ENCODE assay signal across 25 mouse cellular contexts in the genomic region with DNA sequence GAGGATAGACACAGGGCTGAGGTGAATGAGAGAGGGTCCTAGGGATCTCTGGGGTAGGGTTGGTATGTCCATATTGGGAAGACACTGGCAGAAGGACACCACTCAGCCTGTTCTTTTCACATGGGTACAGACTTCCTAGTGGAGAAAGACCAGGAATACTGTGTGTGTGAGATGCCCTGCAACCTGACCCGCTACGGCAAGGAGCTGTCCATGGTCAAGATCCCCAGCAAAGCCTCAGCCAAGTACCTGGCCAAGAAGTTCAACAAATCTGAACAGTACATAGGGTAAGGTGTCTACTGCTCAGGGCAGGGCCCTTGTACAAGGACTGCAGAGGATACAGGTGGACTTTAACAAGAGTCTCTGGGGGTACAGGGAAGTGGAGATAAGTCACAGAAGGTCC. TPM values are rescaled to one million over a fixed set of nuclear protein-coding genes. Genes with fewer than 3 reads are reported as not detected.
DNase-seq lines count a peak whose midpoint lies in the region; ATAC-seq and TF ChIP-seq lines count a peak whose summit lies in the region.
"Had no signal": no experiment of that assay in that cellular context is flagged by ENCODE, and none has a peak within 500 bp of the region (broad histone marks: within the 10 kb centered on the region; RNA-seq: fewer than 3 reads in every experiment).

No protein-coding gene starts in this region.

- no peak for TF ChIP-seq CTCF in gastrocnemius, adult 2 months (IDR thresholded peaks at IDR 0.05)

- H3K4me3 ChIP-seq in limb, embryonic 11.5 days (ENCODE audit: low read depth, low read length), result no peak overlapping the region
- no peak overlapping the region for H3K4me3 ChIP-seq in limb, embryonic 10.5 days
- no peak overlapping the region for H3K4me3 ChIP-seq in gastrocnemius, adult 2 months
- H3K4me3 ChIP-seq: forebrain, embryonic 13.5 days; heart, embryonic 12.5 days; hindbrain, embryonic 15.5 days had no signal

- intact Hi-C loops in gastrocnemius, adult 2 months (cut with DNase I), result no loop called here

- no peak overlapping the region for H3K9ac ChIP-seq in limb, embryonic 11.5 days (ENCODE audit: low read length)
- H3K9ac ChIP-seq: forebrain, embryonic 13.5 days; heart, embryonic 12.5 days; hindbrain, embryonic 15.5 days had no signal

- DNase-seq in embryo, embryonic 10 days (ENCODE audit: low spot score), result peak; percentile 52
- DNase-seq in embryo, embryonic 10.5 days (ENCODE audit: low spot score), result no peak
- DNase-seq in limb, embryonic 11.5 days (ENCODE audit: low spot score), result peak; percentile 51
- DNase-seq in limb, embryonic 10.5 days (ENCODE audit: low spot score), result no peak
- DNase-seq in forelimb bud, embryonic 11.5 days (ENCODE audit: low read depth, low spot score), result peak; percentile 38
- DNase-seq in gastrocnemius, adult 2 months, result no peak
- DNase-seq in right cerebral cortex, postnatal 10 days (ENCODE audit: low spot score in 2 of 2), result no peak
- DNase-seq: adrenal gland, adult 2 months; adrenal gland, postnatal 36 days; B cell, adult 2 months; cerebellum, adult 2 months; cerebellum, postnatal 10 days; gastrocnemius, postnatal 14 days; heart, postnatal 36 days had no signal

- H3K27ac ChIP-seq in limb, embryonic 11.5 days (replicated peaks; ENCODE audit: low read depth, low read length), result no peak overlapping the region
- H3K27ac ChIP-seq in limb, embryonic 10.5 days, result no peak overlapping the region
- no peak overlapping the region for H3K27ac ChIP-seq in gastrocnemius, adult 2 months
- H3K27ac ChIP-seq: forebrain, embryonic 13.5 days; hindbrain, embryonic 15.5 days had no signal

- 0 out of 2 replicates have a peak, but pooled peaks cover 3% of the 10 kb centered on the region for H3K4me1 ChIP-seq in limb, embryonic 11.5 days (ENCODE audit: control insufficient read depth, insufficient read depth, low read length)
- H3K4me1 ChIP-seq in limb, embryonic 10.5 days, result peaks cover 9% of the 10 kb centered on the region

- no peak for ATAC-seq in limb, embryonic 11.5 days (ENCODE audit: insufficient number of reproducible peaks, low FRiP score, low TSS enrichment, low read depth)
- ATAC-seq: CD4-positive, CD25-positive, alpha-beta regulatory T cell, adult 4 months; forebrain, embryonic 13.5 days; intestine, embryonic 16.5 days; Patski had no signal

- H3K4me2 ChIP-seq in limb, embryonic 11.5 days (ENCODE audit: low read depth, severe bottlenecking), result no peak overlapping the region
- H3K4me2 ChIP-seq: forebrain, embryonic 13.5 days; heart, embryonic 12.5 days; hindbrain, embryonic 15.5 days had no signal

- no peaks in the 10 kb centered on the region for H3K36me3 ChIP-seq in limb, embryonic 11.5 days (ENCODE audit: control insufficient read depth, insufficient read depth, low read length)
- no peaks in the 10 kb centered on the region for H3K36me3 ChIP-seq in limb, embryonic 10.5 days
- H3K36me3 ChIP-seq: G1E; heart, embryonic 12.5 days had no signal

- 29% methylated on average over 2 of the region's 2 CpGs for WGBS in limb, embryonic 11.5 days
- 15% methylated on average over 2 of the region's 2 CpGs for WGBS in limb, embryonic 10.5 days

- no peaks in the 10 kb centered on the region for H3K9me3 ChIP-seq in limb, embryonic 11.5 days (ENCODE audit: control insufficient read depth, low read length)
- H3K9me3 ChIP-seq in limb, embryonic 10.5 days (replicated peaks), result no peaks in the 10 kb centered on the region
- H3K9me3 ChIP-seq: forebrain, embryonic 13.5 days; G1E; heart, embryonic 12.5 days; hindbrain, embryonic 15.5 days had no signal

- H3K27me3 ChIP-seq in limb, embryonic 11.5 days (ENCODE audit: control insufficient read depth, insufficient read depth, low read length), result peaks cover 4% of the 10 kb centered on the region; the same call in 1 of the 2 replicates
- peaks cover 44% of the 10 kb centered on the region for H3K27me3 ChIP-seq in limb, embryonic 10.5 days (ENCODE audit: low read depth, poor library complexity, severe bottlenecking)
- H3K27me3 ChIP-seq: hindbrain, embryonic 15.5 days; Patski had no signal

RNA-seq across cellular contexts. Expression of a gene that starts 4.6 kb away (rescaled TPM):
- 80.6 and 83.8 TPM in 2 replicates for polyA plus RNA-seq in limb, embryonic 11.5 days (2014; fragmentation: Nextera tagmentation; extraction: Ambion mirVana)
- polyA plus RNA-seq in limb, embryonic 10.5 days (2016; fragmentation: Nextera tagmentation; extraction: Ambion mirVana), result 84.0 and 85.8 TPM in 2 replicates
- total RNA-seq in gastrocnemius, adult 2 months (2021), result 1 to 10 TPM; 6.9 to 7.2 TPM

RNA-seq across cellular contexts. Expression of a gene that starts 8.0 kb away (rescaled TPM):
- not detected in 2 replicates for polyA plus RNA-seq in limb, embryonic 11.5 days (2014; fragmentation: Nextera tagmentation; extraction: Ambion mirVana)
- polyA plus RNA-seq in limb, embryonic 10.5 days (2016; fragmentation: Nextera tagmentation; extraction: Ambion mirVana), result not detected in 2 replicates
- 1 to 10 TPM in 1 of 2 experiments, not detected in 1; 1.0 TPM for total RNA-seq in gastrocnemius, adult 2 months (2021)
- polyA plus RNA-seq: CD4-positive, CD25-positive, alpha-beta regulatory T cell, adult 4 months; cerebellum, adult 2 months; embryonic facial prominence, embryonic 14.5 days; forebrain, embryonic 13.5 days; gonadal fat pad, adult 2 months; heart, embryonic 12.5 days; heart, embryonic 16.5 days; hindbrain, embryonic 11.5 days; hindbrain, embryonic 15.5 days; intestine, embryonic 16.5 days; Patski had no signal

RNA-seq across cellular contexts. Expression of a gene that starts 20.0 kb away (rescaled TPM):
- polyA plus RNA-seq in limb, embryonic 11.5 days (2014; fragmentation: Nextera tagmentation; extraction: Ambion mirVana), result 0.07 and 0.27 TPM in 2 replicates
- polyA plus RNA-seq in limb, embryonic 10.5 days (2016; fragmentation: Nextera tagmentation; extraction: Ambion mirVana), result 0.29 and 0.59 TPM in 2 replicates
- total RNA-seq in gastrocnemius, adult 2 months (2021), result 100 to 1,000 TPM; 381 to 575 TPM
- total RNA-seq: G1E had no signal
- polyA plus RNA-seq: G1E had no signal

RNA-seq across cellular contexts. Expression of a gene that starts 27.1 kb away (rescaled TPM):
- polyA plus RNA-seq in limb, embryonic 11.5 days (2014; fragmentation: Nextera tagmentation; extraction: Ambion mirVana), result 0.57 and 0.64 TPM in 2 replicates
- polyA plus RNA-seq in limb, embryonic 10.5 days (2016; fragmentation: Nextera tagmentation; extraction: Ambion mirVana), result 1.1 TPM in 2 replicates
- under 1 TPM in 1 of 2 experiments, not detected in 1; 0.31 TPM for total RNA-seq in gastrocnemius, adult 2 months (2021)
- polyA plus RNA-seq: G1E had no signal

RNA-seq across cellular contexts. Expression of a gene that starts 28.1 kb away (rescaled TPM):
- 118 and 123 TPM in 2 replicates for polyA plus RNA-seq in limb, embryonic 11.5 days (2014; fragmentation: Nextera tagmentation; extraction: Ambion mirVana)
- 113 and 127 TPM in 2 replicates for polyA plus RNA-seq in limb, embryonic 10.5 days (2016; fragmentation: Nextera tagmentation; extraction: Ambion mirVana)
- total RNA-seq in gastrocnemius, adult 2 months (2021), result 100 to 1,000 TPM; 145 to 166 TPM

Comparison
In these comparisons a context has a peak if more than half of its experiments do, and no peak if none do; other contexts are left out.
1. DNase-seq: peak in embryo, embryonic 10 days (single experiment), limb, embryonic 11.5 days (single experiment) and forelimb bud, embryonic 11.5 days (single experiment); none in embryo, embryonic 10.5 days (single experiment), limb, embryonic 10.5 days (single experiment), gastrocnemius, adult 2 months (single experiment) and right cerebral cortex, postnatal 10 days (0 of 2).